Mouse (Mus musculus) CD4-positive helper T cell, adult 2 months (primary cell): Measurements from ENCODE around the gene Dtymk.
A peak's percentile ranks its signal among the peaks of the same experiment; 100 is the strongest.

Experiments used
- DNase-seq: peaks from one replicate; pipeline ENCODE4 v3.0.0-alpha.2; 2012; ENCODE audit warnings: low read depth, missing footprints, low spot score

Dtymk gene

DNA sequence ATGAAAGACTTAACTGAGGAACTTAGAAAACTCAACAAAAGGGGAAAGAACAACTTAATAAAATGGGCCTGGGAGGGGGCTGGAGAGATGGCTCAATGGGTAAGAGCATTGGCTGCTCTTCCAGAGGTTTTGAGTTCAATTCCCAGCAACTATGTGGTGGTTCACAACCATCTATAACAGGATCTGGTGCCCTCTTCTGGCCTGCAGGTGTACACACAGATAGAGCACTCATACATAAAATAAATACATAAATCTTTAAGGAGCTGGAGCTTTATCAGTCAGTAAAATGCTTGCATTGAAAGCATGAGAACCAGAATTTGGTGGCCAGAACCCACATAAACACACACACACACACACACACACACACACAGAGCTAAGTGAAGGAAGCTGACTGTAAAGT lies 58.8 kb downstream of the Dtymk start:
- DNase-seq: peak; percentile 14
